Mouse (Mus musculus) midbrain, embryonic 15.5 days (tissue): ENCODE results near the gene Cyp2a5. TPM values are rescaled to one million over a fixed set of nuclear protein-coding genes. Genes with fewer than 3 reads are reported as not detected.

Source experiments
- polyA plus RNA-seq: library from polyadenylated mRNA; unstranded; fragments of >200 nt; fragmentation: Nextera tagmentation; extraction: Ambion mirVana; gene quantifications from 2 replicates; pipeline ENCODE4 v1.2.1, GENCODE M21; 2015

Gene Cyp2a5
- polyA plus RNA-seq, 1 experiment from 2014 or later: 1.3 TPM

Other genes with a start within 250 kb of the Cyp2a5 start
- gene Vmn1r185, start 216.8 kb upstream of the Cyp2a5 start, polyA plus RNA-seq: not detected in 2 replicates
- gene Cyp2b23, start 148.9 kb upstream of the Cyp2a5 start, polyA plus RNA-seq: not detected in 2 replicates
- gene Cyp2b19, start 78.2 kb upstream of the Cyp2a5 start, polyA plus RNA-seq: 0.79 and 1.1 TPM in 2 replicates
- not detected in 2 replicates for gene Cyp2g1, start 26.4 kb upstream of the Cyp2a5 start, polyA plus RNA-seq
- not detected in 2 replicates for gene Cyp2a22, start 104.1 kb downstream of the Cyp2a5 start, polyA plus RNA-seq
- not detected in 2 replicates for gene Cyp2a12, start 193.8 kb downstream of the Cyp2a5 start, polyA plus RNA-seq